Mouse (Mus musculus) ovary, adult 18-20 months (tissue): ENCODE measurements around the gene Olfr1116.
"Not testable (repeated sequence)": the region's sequence is repeated elsewhere in the genome, so short reads cannot be mapped to it uniquely, and the experiment has no call there.

Experiments
- DNase-seq: peaks from one replicate; pipeline ENCODE4 v3.0.0; 2022; ENCODE audit warnings: low spot score, mixed read lengths

Olfr1116 gene

GRCm38 (mm10) chr2:87267234-87267633 is at the start of gene Olfr1116:
TSS of gene Olfr1116 (plus strand) at chr2:87267534.
- DNase-seq: no peak

- no peak for DNase-seq
Observed at GRCm38 (mm10) chr2:87247713-87248112, 19.6 kb upstream of the Olfr1116 start, which contains the start of gene Olfr1115. TSS of gene Olfr1115 (plus strand) at chr2:87248013.

GRCm38 (mm10) chr2:87293977-87294376 is 26.6 kb downstream of the Olfr1116 start:
- DNase-seq: not testable (repeated sequence)

- no peak for DNase-seq
Observed at GRCm38 (mm10) chr2:87307281-87307680, 39.9 kb downstream of the Olfr1116 start, which contains the start of gene Olfr1118. TSS of gene Olfr1118 (plus strand) at chr2:87307581.
